Mouse (Mus musculus) forebrain, postnatal 0 days (tissue): ENCODE data around the gene Bpifa1. TPM values are rescaled to one million over a fixed set of nuclear protein-coding genes. Genes with fewer than 3 reads are reported as not detected.

Experiments used
- ATAC-seq: fragments of 200-750 bp; cut with Nextera tagmentation; 2 replicates; pipeline ENCODE4 v1.8.0; 2017; ENCODE audit warnings: mild to moderate bottlenecking, moderate library complexity
- DNase-seq: peaks from one replicate; pipeline ENCODE4 v3.0.0-alpha.2; 2015
- H3K27ac ChIP-seq: fragments of 300-500 bp; sonication (generic); 2 replicates; pipeline ENCODE4 v1.5.1; 2014; ENCODE audit warnings: low read depth, mild to moderate bottlenecking, antibody characterized with exemption, low read length, moderate library complexity, mixed read lengths
- H3K27me3 ChIP-seq: fragments of 300-500 bp; sonication (generic); 2 replicates; pipeline ENCODE4 v1.6.1; 2014; ENCODE audit warnings: mild to moderate bottlenecking, low read length, mixed read lengths; ENCODE audit not compliant: insufficient read depth
- H3K36me3 ChIP-seq: fragments of 300-500 bp; sonication (generic); 2 replicates; pipeline ENCODE4 v1.6.1; 2014; ENCODE audit warnings: mild to moderate bottlenecking, moderate library complexity; ENCODE audit not compliant: insufficient read depth
- H3K4me1 ChIP-seq: fragments of 300-500 bp; sonication (generic); 2 replicates; pipeline ENCODE4 v1.6.1; 2014; ENCODE audit warnings: antibody characterized with exemption; ENCODE audit not compliant: insufficient read depth
- H3K4me2 ChIP-seq: fragments of 300-500 bp; sonication (generic); 2 replicates; pipeline ENCODE4 v1.6.1; 2014; ENCODE audit warnings: low read depth, mild to moderate bottlenecking, moderate library complexity
- H3K4me3 ChIP-seq: fragments of 300-500 bp; sonication (generic); 2 replicates; pipeline ENCODE4 v1.5.1; 2014; ENCODE audit warnings: low read depth, low read length, mixed read lengths
- H3K9ac ChIP-seq: fragments of 300-500 bp; sonication (generic); 2 replicates; pipeline ENCODE4 v1.6.1; 2014; ENCODE audit warnings: mild to moderate bottlenecking
- H3K9me3 ChIP-seq: fragments of 300-500 bp; sonication (generic); 2 replicates; pipeline ENCODE4 v1.6.1; 2016; ENCODE audit warnings: low read length
- CTCF ChIP-seq: sonication (generic); IDR thresholded peaks from 2 replicates; pipeline ENCODE4 v1.5.1; 2016; ENCODE audit warnings: antibody characterized with exemption, control low read depth, low read depth
- WGBS: fragments of 180-500 bp; shearing (Covaris S2); extraction: QIAGEN DNeasy Blood & Tissue Kit; methylation state at CpG from one replicate; pipeline ENCODE4 v1.1.7; 2014; 5-methylcytosine and 5-hydroxymethylcytosine counted together
- polyA plus RNA-seq: library from polyadenylated mRNA; unstranded; fragments of >200 nt; fragmentation: Nextera tagmentation; extraction: Ambion mirVana; gene quantifications from 2 replicates; pipeline ENCODE4 v1.2.1, GENCODE M21; 2015
- total RNA-seq: library from RNA; depleted of rRNA; stranded (reverse); fragments of >200 nt; gene quantifications from 2 replicates; pipeline ENCODE4 v1.2.3, GENCODE M21; 2014

The Bpifa1 gene
- total and polyA plus RNA-seq, 2 experiments from 2014 or later, result 0.48 to 2.0 TPM

DNA sequence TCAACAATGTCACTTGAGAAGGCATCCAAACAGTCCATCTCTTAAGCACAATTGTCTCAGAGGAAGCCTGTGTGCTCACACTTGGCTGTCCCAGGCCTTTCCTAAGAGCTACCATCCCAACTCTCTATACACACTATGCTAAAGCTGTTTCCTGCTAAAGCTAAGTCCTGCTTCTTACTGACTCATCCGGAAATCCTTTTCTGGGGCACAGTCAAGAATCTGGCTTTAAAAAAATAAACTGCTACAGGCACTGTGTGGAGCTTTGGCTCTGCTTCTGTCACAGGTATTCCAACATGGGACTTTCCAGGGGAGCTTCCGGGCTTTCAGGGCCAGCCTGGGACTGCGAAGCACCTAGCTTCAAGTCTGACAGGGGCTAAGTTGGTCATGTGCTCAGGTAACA lies 43.1 kb downstream of the Bpifa1 start:
- DNase-seq (no peak), ATAC-seq (no peak)
- no peaks in the 10 kb centered on the region for H3K4me1 ChIP-seq
- no peaks in the 10 kb centered on the region for H3K9me3 ChIP-seq
- no peaks in the 10 kb centered on the region for H3K36me3 ChIP-seq
- H3K27ac ChIP-seq, result no peak overlapping the region
- H3K4me2 ChIP-seq, result no peak overlapping the region
- H3K9ac ChIP-seq, result no peak overlapping the region
- no peak overlapping the region for H3K4me3 ChIP-seq
- H3K27me3 ChIP-seq, result no peaks in the 10 kb centered on the region
- no peak for TF ChIP-seq CTCF
- whole genome bisulfite sequencing, result 76% methylated on average over 3 of the region's 3 CpGs

DNA sequence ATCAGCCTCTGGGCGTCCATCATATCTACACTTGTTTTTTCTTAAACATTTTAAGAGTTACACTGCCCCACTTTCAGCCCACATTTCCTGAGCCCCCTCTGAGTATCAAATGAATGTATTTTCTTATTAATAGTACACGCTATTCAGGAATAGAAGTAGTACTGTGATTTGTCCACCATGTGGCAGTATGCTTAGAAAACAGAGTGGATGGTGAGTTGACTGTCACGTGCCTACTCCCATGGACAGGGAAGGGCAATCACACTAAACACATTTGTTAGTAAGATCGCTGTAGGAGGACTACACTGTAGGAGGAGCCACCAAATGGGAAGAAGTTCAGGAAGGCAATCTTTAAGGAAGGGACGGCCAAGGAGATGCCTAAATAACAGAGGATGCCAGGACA lies 44.8 kb downstream of the Bpifa1 start:
- H3K4me2 ChIP-seq, result no peak overlapping the region
- no peak overlapping the region for H3K27ac ChIP-seq
- peak; percentile 38 for TF ChIP-seq CTCF
- WGBS, result 48% methylated on average over 5 of the region's 5 CpGs
- no peak for ATAC-seq
- no peak overlapping the region for H3K4me3 ChIP-seq
- no peak for DNase-seq
- H3K9me3 ChIP-seq, result no peaks in the 10 kb centered on the region
- H3K4me1 ChIP-seq, result no peaks in the 10 kb centered on the region
- no peaks in the 10 kb centered on the region for H3K36me3 ChIP-seq
- no peaks in the 10 kb centered on the region for H3K27me3 ChIP-seq
- no peak overlapping the region for H3K9ac ChIP-seq

DNA sequence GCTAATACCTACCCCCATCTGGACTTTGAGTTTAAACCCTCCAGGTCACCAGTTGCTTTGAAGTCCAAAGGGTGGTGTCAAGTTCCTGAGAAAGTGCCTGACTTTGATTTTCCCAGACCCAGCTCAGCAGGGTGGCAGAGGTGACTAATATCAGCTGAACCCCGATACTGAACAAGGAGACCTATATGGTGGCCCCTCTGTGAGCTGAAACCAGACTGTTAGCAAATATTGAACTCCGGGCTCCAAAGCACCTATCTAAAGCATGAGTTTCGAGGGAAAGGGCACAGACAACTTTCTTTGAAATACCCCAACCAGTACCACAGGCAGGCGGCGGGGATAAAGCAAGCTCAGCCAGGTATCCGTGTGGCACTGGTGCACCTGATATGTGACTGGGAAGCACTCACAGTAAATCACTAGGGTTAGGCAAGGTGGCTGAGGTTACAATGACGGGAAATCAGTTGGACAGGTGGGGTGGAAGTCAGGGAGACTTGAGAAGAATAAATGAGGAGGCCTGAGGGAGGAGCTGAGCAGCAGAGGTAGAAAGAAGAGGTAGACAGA lies 47.3 kb downstream of the Bpifa1 start:
- no peaks in the 10 kb centered on the region for H3K9me3 ChIP-seq
- H3K4me1 ChIP-seq, result no peaks in the 10 kb centered on the region
- H3K4me3 ChIP-seq, result no peak overlapping the region
- no peak overlapping the region for H3K27ac ChIP-seq
- no peak overlapping the region for H3K9ac ChIP-seq
- no peak for TF ChIP-seq CTCF
- no peak for DNase-seq
- H3K36me3 ChIP-seq, result no peaks in the 10 kb centered on the region
- no peak overlapping the region for H3K4me2 ChIP-seq
- no peaks in the 10 kb centered on the region for H3K27me3 ChIP-seq
- ATAC-seq, result no peak
- 85% methylated on average over 7 of the region's 7 CpGs for WGBS

DNA sequence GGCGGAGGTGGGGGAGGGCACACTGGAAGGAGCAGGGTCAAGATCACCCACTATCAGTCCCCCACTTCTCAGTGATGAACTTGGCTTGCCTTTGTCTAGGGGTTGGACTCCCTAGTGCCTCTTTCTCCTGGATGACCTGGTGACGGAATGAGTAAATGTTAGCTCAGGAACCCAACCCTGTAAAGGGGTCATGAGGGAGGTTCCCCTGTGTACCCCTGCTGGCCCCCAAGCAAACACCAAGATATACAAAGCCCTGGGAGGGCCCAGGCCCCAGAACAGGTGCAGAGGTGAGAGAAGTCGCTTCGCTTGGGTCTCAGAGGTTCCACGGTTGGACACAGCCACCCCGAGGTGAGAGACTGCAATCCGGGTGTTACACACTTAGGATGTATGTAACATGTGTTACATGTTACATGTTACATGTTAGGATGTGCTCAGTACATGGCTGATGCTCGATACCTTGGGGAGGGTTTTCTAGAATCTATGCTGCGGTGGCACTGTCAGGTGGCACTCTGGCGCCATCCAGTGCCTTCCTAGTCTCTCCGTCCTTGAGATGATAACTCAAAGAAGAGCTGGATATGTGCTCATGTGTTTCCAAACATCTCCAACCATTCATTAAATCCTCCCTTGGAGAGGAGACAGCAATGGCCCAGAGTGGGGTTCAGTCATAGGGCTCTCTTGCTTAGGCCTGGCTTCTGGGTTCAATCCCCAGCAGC lies 48.0 kb downstream of the Bpifa1 start, which contains the start of gene Bpifb1:
TSS of gene Bpifb1 (plus strand) at position 273 of the 713 bp plus-strand sequence.
- Histone ChIP-seq H3K9ac (no peak within 1 kb of the TSS), H3K4me2 (no peak within 1 kb of the TSS), H3K36me3 (no peaks in the 10 kb centered on the region), H3K27me3 (no peaks in the 10 kb centered on the region), H3K4me1 (no peaks in the 10 kb centered on the region), H3K4me3 (no peak within 1 kb of the TSS), H3K27ac (no peak within 1 kb of the TSS), H3K9me3 (no peaks in the 10 kb centered on the region)
- DNase-seq (peak; percentile 16), ATAC-seq (no peak)
- WGBS, result 85% methylated on average over 11 of the region's 11 CpGs
- TF ChIP-seq CTCF, result peak; percentile 46

DNA sequence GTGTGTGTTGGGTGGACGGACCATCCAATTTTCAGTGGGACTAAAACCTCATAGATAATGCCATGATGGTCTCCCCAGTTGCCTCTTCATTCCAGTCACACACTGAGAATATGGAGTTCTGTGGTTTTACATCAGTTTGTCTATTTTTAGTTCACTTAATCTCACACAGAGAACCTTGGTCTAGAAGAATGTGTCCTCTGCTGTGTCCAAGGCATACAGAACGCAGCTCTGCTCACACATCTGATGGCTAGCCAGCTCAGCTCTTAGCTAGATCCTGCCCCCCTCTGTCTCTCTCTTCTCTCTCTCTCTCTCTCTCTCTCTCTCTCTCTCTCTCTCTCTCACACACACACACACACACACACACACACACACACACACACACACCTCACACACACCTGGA lies 49.5 kb downstream of the Bpifa1 start:
- Histone ChIP-seq H3K4me2 (no peak overlapping the region), H3K27ac (no peak overlapping the region), H3K9me3 (no peaks in the 10 kb centered on the region), H3K4me1 (no peaks in the 10 kb centered on the region), H3K4me3 (no peak overlapping the region), H3K27me3 (no peaks in the 10 kb centered on the region), H3K9ac (no peak overlapping the region), H3K36me3 (no peaks in the 10 kb centered on the region)
- no peak for ATAC-seq
- no peak for TF ChIP-seq CTCF
- DNase-seq, result no peak
- WGBS, result 73% methylated on average over 2 of the region's 2 CpGs

DNA sequence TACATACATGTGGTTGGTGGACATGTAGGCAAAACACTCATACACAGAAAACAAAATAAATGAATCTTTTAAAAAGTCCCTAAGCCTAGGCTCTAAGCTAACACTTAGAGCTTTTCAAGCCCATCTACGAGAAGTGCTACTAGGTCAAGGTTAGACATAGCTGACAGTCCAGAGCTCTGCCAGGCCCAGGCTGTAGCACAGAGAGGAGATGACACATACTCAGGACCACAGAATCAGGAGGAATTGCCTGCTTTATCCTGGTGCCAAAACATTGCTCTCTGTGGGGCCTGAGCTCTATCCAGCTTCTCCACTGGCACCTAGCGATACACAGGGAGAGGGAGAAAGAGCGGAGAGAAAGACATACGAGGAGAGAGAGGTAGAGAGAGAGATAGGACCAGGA lies 50.4 kb downstream of the Bpifa1 start:
- H3K27ac ChIP-seq, result no peak overlapping the region
- 91% methylated on average over 4 of the region's 4 CpGs for WGBS

DNA sequence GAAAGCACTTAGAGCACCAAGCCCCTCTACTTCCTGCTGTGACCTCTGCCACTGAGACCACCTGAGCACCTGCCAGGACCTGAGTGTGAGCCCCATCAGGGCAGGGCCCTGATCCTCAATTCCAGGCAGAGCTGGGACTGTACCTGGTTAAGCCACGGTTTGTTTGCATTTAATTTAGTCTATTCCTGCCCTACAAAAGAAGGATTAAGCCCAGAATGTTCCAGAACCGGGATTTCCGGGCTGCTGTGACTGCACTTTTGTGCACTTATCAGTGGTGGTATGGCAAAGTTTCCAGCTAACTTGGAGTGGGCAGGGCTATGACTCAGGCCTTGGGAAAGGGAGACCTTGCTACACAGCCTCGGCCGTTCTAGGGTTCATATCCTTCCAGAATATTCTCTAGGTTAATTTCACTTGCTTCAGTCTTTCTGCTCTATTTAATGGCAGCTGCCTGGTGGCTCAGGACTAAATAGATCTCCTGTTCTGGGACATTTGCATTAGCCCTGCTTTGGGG lies 51.4 kb downstream of the Bpifa1 start:
- H3K36me3 ChIP-seq, result no peaks in the 10 kb centered on the region
- TF ChIP-seq CTCF, result no peak
- H3K27ac ChIP-seq, result no peak overlapping the region
- no peaks in the 10 kb centered on the region for H3K4me1 ChIP-seq
- ATAC-seq, result no peak
- no peak overlapping the region for H3K4me2 ChIP-seq
- 56% methylated on average over 5 of the region's 5 CpGs for WGBS
- no peak overlapping the region for H3K4me3 ChIP-seq
- H3K9me3 ChIP-seq, result no peaks in the 10 kb centered on the region
- no peak overlapping the region for H3K9ac ChIP-seq
- no peaks in the 10 kb centered on the region for H3K27me3 ChIP-seq
- no peak for DNase-seq

More for the DNA sequence above, 50.4 kb downstream of the Bpifa1 start:
- Histone ChIP-seq H3K4me3 (no peak overlapping the region), H3K4me1 (no peaks in the 10 kb centered on the region), H3K27me3 (no peaks in the 10 kb centered on the region), H3K4me2 (no peak overlapping the region), H3K9ac (no peak overlapping the region), H3K36me3 (no peaks in the 10 kb centered on the region), H3K9me3 (no peaks in the 10 kb centered on the region)
- TF ChIP-seq CTCF, result no peak
- DNase-seq (no peak), ATAC-seq (no peak)
